ENCODE assay signal across 11 mouse cellular contexts in the genomic region with DNA sequence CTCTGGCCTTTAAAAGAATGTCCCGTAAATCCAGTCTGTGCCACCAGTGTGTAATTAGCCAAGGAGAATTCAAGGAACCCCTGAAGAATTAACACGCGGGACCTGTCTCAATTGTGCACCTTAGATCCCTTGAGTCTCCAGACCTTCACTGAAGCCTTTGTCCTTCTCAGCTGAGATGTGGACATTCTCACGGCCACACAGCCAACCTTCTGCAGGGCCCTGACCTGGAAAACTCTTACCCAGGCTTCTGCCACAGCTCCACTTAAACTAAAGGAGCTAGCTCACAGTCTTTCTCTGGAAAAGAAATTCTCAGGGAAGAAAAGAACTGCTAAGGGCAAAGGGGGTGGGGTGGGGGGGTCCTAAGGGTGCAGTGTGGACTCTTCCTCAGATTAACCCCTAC.
"Had no signal": no experiment of that assay in that cellular context is flagged by ENCODE, and none has a peak within 500 bp of the region (broad histone marks: within the 10 kb centered on the region; RNA-seq: fewer than 3 reads in every experiment).

No protein-coding gene starts in this region.

- DNase-seq: cerebellum, postnatal 25 days; cerebellum, postnatal 36 days; embryo, embryonic 11 days; forebrain, postnatal 0 days; gastrocnemius, adult 2 months; gastrocnemius, postnatal 10 days; gastrocnemius, postnatal 14 days; gastrocnemius, postnatal 25 days; gastrocnemius, postnatal 36 days; heart, adult 18-20 months; heart, adult 2 months had no signal
